Mouse (Mus musculus) adrenal gland, adult (tissue): Measurements from ENCODE around the gene Lrpap1.
A peak's percentile ranks its signal among the peaks of the same experiment; 100 is the strongest.

ENCODE experiments used
- DNase-seq, 2 experiments: peaks; one replicate each; pipeline ENCODE4 v3.0.0; 2022 to 2023; ENCODE audit warnings: low spot score in 1 of 2; ENCODE audit not compliant: inconsistent age in 2 of 2

Lrpap1 gene

DNA sequence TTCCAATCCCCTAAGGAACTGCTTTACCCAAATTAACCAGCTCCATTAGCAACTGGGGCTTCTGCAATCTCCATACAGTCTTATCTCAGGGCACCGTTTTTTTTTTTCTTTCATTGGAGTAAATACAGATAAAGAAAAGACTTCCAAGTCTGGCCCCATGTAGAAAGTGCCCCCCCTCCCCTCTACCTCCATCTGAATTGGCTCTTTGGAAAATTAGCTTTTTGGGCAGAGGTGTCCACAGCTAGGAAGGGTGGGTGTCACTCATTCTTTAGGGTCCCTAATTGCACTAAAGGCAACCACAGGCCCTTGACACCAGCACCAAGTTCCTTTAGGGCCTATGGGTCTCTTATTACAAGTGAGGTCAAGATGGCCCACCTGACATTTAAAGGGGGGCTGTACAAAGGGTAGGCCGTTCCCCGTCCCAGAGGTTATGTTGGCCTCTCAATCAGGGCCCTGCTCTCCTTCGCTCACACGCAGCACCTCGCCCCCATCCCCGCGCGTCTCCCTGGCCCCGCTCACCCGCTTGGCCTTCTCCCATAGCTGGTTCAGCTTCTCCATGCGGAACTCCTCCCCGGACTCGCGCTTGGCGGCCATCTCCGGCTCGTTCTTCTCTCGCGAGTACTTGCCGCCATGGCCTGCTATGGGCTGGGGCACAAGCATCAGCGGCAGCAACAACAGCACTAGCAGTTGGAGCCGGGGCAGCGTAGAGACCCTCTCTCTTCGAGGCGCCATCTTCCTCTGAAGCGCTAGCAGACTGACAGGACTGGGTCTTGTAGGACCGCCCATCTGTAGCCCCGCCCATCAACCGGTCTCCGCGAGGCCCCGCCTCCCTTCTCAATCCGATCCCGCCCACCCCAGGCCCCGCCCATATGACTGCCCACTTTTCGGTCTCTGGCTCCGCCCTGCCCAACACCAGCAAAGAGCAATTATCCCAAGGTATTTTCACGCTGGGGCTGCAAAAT, at the start of gene Lrpap1:
Gene Lrpap1, minus strand, starts transcription at position 807 of the 962 bp plus-strand sequence.
- DNase-seq, result peak; percentile 88 to 97

DNA sequence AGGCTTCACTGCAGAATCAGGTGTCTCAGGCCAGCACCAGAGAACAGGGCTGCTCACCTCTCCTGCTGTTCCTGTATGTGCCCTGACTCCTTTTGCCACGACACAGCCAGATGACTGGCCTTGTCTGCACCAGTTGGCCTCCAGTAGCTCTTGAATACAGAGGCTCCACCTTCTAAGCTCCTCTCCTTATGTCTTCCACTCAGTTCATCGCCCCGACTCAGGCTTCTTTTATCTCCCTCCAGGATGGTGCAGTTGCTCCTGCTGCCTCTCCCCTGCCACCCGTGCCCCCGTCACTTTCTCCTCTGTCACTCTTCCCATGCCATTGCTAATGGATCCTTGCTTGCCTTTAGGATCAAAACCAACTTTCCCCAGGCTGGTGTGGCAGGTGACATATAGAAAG, 44.4 kb upstream of the Lrpap1 start:
- no peak for DNase-seq

DNA sequence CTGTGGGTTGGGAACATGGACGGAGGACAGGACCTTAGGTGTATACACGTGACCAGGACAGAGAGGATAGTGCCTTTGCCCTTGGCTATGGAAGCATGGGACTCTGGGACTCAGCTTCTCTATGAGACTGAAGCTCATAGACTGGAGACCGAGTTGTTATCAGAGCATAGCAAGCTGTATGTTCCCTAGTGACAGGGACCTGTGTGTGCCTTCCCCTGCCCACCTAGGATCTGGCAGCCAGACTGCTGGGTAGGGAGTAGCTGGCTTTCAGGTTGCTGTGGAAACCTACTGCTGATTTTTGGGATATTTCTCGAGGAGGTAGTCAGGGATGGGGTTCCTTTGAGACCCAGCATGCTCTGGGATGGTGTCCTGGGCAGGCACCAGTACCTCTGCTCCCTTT, 44.0 kb upstream of the Lrpap1 start:
- DNase-seq, result no peak

DNA sequence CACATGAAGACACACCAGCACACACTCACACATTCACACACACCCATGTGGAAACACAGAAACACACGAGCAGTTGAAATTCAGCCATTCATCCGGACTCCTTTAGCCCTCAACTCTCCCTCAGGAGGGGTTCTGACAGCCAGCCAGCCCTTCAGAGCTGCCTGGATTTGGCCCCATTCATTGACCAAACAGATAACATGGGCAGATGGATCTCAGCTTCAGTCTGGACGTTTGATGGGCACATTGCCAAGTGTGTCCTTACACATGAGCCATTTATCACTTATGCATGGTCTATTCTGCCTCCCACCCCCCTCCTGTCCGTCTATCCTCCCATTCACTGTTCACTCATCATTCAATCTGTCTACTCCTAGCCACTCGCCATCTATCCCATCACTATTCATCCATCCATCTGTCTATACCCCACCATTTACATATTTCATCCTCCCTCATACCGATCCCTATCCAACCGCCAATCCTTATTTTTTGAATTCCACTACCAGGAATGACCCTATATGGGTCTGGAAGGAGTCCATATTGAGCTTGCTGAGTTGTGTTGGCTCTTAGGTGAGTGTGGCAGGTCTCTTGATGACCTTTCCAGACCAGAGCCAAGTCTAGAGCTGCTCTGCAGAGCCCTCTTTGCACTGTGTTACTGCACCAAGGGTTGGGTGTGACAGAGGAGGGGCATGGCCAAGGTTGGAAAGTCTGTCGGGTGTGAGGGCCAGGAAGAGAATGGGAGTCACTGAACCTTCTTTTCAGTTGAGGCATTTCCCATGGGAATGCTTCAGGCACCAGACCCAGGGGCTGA, 42.6 kb upstream of the Lrpap1 start:
- DNase-seq, result no peak

DNA sequence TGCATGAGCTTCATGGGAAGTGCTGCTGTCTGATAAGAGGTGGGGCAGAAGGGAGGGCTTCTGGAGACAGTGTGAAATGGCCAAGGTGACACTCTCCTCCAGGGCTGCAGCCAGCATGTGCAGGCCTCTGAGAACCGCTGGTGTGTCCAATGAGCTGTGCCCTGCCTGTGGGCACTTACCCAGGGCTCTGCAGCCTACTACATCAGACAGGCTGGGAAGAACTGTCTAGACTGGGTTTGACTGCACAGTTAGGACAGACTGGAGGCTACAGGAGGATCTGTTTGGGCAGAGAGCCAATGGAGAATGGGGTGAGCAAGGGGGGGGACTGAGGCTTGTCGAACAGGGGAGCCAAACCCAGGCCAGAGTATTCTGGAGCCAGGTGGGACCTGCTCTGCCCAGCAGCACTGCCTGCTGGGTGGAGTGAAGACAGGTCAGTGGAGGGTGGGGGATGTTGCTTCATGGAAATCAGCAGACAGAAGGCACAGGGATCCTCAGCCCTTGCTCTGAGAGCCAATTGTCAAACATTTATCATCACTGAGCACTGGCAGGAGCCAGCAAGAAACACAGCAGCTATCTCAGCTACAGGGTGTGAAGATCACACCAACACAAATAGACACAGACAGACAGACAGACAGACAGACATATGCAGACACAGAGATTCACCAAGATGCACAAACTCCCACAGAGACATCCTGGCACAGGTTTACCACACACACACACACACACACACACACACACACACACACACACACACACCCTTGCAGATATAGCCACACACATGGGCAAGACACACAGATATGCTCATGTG, 41.8 kb upstream of the Lrpap1 start:
- DNase-seq, result no peak

DNA sequence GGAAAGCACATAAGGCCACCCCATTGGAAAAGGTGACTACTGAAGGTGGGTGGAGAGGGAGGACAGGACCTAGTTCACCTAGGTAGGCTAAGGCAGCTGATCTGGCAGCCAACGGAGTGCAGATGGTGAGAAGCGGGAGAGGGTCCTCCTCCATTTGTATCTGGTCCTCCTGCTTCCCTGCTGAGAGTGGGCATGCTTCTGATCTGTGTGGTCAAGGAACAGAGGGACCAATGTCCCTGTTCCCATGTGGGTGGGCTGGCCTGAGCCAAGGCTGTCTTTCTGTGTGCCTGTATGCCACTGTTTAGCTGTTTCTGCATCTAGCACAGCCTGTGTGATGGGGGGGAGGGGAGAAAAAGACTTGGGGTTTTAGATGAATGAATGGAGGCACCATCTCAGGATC, 41.2 kb upstream of the Lrpap1 start:
- DNase-seq, result no peak

DNA sequence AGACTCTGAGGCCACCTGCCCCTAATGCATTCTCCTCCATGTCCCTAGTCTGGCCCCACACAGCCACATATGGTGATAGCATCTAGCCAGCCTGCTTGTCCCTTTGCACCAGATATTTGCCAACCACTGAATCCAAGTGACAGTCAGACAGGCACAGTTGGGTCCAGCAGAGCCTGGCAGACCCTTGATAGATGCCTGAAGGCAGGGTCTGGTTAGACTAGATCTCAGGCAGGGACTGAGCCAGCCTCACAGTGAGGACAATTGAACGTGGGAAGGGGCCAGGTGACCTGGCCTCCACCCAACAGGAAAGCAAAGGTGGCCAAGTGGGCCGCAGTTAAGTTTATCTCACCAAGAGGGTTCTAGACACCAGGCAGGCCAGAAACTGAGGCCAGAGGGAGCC, 39.1 kb upstream of the Lrpap1 start:
- no peak for DNase-seq

DNA sequence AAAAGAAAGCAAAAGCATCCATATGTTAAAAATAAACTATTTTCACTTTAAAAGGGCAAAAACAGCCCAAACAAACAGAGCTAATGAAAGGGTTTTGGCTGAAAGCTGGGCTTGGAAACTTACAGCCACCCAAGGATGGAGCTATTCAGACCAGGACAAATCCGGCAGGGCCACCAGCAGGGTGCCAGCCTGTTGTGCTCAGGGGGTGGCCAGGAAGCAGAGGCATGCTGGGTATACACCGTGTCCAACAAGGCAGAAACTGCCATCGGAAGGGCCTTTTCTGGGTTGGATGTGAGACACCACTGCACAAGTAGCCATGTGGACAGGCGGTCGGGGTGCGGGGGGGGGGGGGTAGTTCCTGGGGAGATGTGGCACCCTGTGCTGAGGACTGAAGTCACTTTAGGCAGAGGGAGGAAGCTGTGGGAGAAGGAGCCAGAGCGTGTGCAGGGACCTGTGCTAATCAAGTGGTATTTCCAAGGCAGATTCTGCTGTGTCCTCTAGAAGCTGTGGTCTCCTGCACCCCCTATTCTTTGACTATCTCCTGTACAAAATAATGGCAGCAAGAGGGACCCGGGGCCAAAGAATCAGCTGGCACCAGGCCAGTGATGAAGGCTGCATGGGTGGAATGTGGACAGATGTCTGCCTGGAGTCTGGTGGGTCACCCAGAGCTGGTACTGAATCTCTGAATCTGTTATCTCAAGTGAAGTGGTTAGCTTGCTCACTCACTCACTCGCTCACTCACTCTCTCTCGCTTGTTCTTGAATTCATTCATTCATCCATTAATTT, 38.1 kb upstream of the Lrpap1 start:
- DNase-seq, result no peak

DNA sequence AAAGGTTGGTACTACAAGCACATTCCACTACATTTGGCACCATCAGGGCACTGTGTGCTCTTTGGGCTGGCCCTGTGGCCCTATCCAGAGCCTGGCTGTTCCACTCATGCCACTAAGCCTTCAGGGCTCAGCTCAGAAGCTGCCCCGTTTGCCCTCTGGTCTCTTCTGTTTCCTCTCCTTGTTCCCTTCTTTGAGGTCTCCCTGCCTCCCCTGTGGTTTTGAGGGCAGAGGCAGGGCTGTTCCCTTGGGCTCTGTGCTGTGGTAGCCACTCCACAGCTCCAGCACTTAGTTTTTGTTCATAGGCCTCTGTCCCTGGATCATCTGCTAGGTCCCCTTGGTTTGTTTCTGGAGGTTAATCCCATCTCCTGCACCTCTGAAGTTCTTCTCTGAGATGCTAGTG, 37.3 kb upstream of the Lrpap1 start:
- DNase-seq, result no peak

DNA sequence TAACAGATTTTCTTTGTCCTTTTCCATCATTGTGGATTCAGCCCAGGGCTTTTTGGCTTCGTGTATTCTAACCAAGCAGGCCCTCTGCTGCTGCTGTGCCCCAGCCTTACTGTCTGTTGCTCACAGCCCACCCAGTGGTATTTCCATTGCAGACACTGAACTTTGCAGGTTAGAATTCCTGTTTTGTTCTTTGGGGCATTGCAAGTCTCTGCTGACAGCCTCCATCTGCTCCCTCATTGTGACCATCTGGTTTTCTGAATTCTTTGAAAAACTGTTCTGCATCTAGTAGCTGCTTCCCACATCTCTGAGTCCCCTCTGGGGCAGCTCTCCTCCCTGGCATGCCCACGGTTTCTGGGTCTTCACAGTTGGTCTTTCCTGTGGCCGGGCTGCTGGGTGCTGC, 35.8 kb upstream of the Lrpap1 start:
- no peak for DNase-seq

DNA sequence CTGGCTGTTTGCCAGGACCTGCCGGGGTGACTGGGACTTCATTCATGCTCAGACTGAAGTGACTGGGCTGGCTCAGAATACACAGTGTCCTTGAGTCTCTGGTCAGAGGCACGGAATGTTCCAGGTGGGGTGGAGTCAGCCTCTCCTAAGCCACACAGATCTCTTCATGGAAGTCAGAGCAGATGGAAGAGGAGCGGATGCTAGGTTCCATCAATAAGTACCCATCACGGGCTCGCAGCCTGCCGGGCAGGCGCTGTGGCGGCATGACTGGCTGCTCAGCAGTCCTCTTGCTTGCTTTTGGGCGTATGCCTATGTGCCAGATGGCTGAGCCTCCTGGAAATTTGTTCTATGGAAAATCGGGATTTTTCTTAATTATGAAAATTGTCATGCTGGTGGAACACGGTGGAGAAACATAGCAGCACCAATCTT, 32.6 kb upstream of the Lrpap1 start:
- peak; percentile 59 to 93 for DNase-seq

DNA sequence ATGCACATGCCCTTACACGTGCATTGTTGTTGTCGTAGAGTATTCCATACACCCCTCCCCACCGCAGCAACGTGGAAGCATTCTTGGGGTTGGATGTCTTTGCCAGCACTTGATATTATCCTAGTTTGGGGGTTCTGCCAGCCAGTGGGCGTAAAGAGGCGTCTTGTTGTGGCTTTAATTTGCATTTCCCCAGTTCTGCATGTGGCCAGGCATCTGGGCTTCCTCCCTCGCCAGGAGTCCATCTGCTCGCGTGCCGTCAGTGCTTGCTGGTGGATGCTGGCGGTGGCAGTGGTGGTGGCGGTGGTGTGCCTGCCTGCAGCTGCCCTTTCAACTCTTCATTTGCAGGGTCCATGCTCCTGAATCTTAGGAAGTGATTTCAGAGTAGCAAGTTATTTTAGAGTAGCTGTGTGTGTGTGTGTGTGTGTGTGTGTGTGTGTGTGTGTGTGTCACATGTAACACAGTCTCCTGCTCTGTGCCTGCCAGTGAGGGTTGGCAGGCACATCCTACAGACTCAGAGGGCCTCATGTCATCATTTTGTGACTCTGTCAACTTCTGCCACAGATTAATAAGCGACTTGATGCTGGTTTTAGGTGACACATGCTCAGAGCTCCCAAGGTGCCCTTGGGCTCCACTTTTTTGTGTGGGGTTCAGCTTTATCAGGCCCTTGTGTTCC, 32.1 kb upstream of the Lrpap1 start:
- DNase-seq, result peak in 1 of 2 experiments; percentile 36

DNA sequence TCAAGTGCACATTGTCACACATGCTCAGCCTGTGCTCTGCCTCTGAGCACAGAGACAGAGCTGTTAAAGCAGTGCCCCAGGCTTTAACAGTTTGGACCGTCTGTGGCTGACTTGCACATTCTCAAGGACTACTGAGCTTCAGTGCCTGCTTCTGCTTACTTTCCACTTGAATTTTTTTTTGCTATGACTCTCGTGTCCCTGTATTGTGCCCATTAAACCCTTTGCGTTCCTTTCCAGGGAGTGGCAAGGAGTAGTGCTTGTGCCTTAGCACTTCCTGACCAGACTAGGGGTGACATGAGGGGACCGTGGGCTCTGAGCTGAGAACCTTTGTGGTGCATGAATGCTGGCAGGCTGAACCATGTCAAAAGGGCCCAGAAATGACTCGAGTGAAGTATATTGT, 30.3 kb upstream of the Lrpap1 start:
- no peak for DNase-seq

DNA sequence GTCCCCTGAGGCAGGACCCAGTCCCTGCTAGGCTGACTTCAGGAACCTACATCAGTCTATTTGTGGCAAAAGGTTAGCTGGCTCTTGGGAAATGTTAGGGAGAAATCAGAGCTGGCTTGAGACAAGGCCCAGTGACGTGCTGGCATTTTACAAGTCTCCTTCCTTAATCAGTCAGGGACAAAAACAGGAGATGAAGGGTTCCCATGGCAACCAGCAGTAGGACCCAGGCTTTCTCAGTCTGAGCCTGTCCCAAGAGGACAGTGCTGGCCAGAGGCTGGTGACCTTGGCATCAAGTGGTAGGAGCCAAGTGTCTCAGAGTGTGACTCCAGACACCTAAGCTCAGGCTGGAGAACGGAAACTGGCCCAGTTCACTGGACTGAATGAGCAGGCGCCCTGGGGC, 28.7 kb upstream of the Lrpap1 start:
- DNase-seq, result peak; percentile 31 to 67

DNA sequence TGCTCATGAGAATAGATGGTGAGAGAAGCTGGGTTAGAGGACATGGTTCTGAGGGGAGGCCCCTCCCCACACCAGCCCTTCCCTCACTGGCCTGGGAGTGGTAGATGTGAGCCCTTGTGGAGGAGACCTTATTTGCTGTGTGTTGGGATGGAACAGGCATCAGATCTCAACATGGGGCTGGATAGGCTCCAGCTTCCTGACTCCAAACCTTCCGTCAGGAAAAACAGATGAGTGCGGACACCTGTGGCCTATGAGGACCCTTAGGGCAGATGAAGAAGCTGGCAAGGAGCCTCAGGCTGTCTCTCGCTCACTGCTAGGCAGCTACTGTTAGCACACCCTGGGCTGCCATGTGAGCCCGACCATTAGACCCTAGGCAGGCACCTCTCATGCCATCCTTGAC, 27.9 kb upstream of the Lrpap1 start:
- no peak for DNase-seq

DNA sequence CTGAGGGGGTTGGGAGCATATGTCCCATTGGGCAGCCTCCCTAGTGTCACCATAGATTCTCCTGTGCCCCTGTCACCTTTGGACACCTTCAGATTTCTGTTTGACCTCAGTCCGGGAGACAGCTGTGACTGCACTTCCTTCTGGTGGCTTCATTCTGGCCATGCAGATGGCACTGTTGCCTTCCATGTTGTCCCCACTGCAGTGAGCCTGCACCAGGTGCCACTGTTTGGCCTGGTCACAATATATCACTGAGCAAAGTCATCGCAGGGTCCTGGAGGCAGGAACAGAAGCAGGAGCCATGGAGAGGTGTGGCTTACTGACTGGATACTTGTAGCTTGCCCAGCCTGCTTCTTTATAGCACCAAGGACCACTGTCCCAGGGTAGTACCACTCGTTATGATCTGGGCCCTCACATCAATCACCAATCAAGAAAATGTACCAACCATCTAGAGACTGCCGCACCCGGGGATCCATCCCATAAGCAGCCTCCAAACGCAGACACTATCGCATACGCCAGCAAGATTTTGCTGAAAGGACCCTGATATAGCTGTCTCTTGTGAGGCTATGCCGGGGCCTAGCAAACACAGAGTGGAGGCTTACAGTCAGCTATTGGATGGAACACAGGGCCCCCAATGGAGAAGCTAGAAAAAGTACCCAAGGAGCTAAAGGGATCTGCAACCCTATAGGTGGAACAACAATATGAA, 26.9 kb upstream of the Lrpap1 start:
- DNase-seq, result no peak

DNA sequence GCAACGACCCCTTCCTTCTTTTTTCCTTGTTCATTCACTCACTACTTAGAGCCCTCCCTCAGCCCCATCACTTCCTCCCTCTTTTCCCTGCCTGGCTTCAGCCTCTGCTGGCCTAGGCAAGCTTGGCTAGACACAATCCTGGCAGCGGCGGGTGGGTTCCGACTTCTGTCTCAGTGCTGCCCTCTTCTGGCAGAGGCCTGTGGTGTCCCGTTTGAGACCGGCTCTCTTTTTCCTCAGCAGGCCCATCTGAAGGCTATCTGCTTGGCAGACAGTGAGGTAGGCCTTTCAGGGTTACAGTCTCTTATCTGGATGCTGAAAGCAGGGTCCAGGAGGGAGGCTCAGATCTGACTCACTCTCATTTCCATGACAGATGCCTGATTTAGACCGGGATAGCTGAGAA, 26.2 kb upstream of the Lrpap1 start:
- peak; percentile 88 to 95 for DNase-seq

DNA sequence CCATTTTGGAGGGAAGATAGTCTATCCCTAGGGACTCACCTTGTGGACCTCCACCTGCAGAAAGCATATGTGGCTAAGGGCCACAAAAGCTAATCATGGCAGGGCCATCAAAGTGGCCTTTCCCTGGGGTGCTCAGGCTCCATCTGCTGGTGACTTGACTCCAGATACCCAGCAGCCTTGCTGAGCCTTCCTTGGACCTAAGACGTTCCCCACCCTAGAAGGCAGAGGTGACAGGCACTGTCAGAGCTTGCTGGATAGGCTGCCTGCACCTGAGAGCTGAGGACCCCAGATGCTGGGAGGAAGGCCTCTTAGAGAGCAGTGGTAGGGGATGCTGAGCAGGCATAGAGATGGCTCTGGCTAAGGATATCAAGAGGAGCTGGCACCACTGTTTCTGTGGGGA, 25.7 kb upstream of the Lrpap1 start:
- no peak for DNase-seq

DNA sequence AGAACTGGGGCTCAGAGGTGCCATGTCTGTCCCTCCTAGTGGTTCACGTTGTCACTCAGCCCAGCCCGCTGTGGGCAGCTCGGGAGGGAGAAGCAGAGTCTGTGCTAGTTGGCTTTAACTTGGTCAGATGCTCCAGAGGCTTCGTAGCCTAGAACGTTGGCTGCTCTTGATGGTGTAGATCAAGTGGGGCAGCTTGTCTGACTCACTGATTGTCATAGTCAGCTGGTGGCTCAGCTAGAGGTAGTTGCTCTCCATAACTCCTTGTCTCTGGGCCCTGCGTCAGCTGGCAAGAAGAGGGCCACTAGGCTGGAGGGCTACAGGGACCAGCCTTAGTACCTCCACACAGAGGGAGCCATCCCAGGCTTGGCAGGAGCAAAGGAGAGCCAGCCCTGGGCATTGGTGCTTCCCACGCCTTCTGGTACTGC, 24.2 kb upstream of the Lrpap1 start:
- DNase-seq, result no peak
